Mouse (Mus musculus): ENCODE results near the gene Rab11fip4.

- TF ChIP-seq POLR2A (IDR thresholded peaks at IDR 0.05; ENCODE audit: low read depth, low read length) (no peak), CTCF (IDR thresholded peaks at IDR 0.05; ENCODE audit: extremely low read depth, insufficient read depth, insufficient read length, insufficient replicate concordance) (no peak)
These were observed 83.2 kb downstream of the Rab11fip4 start for GRCm38 (mm10) chr11:79674231-79674630.
